Mouse (Mus musculus): ENCODE data around the gene Fgf18.

The Fgf18 gene
- long read RNA-seq, experiment 1, result 0 reads
- long read RNA-seq, experiment 2, partial matches to known transcripts, result 0 of 3 reads
- long read RNA-seq, experiment 2, other reads (novel, unspliced or antisense), result 1 of 3 reads

GRCm38 (mm10) chr11:33147171-33147571, at the start of gene Fgf18:
Gene Fgf18, minus strand, starts transcription at chr11:33147400.
- intact Hi-C loops (cut with DNase I), result loop anchor here (2.0 to 10.0 kb wide), 4 partner anchors 118 to 522 kb away; no protein-coding TSS in a partner anchor

GRCm38 (mm10) chr11:33196447-33197132, 49.4 kb upstream of the Fgf18 start:
- intact Hi-C loops (cut with DNase I), result no loop called here

- intact Hi-C loops (cut with DNase I), result no loop called here
Measured at GRCm38 (mm10) chr11:33195531-33196446, 48.6 kb upstream of the Fgf18 start.

GRCm38 (mm10) chr11:33195061-33195460, 47.9 kb upstream of the Fgf18 start:
- intact Hi-C loops (cut with DNase I), result no loop called here

GRCm38 (mm10) chr11:33193695-33194094, 46.5 kb upstream of the Fgf18 start:
- intact Hi-C loops (cut with DNase I), result no loop called here

GRCm38 (mm10) chr11:33181804-33182203, 34.6 kb upstream of the Fgf18 start:
- intact Hi-C loops (cut with DNase I), result no loop called here

GRCm38 (mm10) chr11:33180701-33181116, 33.5 kb upstream of the Fgf18 start:
- intact Hi-C loops (cut with DNase I), result no loop called here

GRCm38 (mm10) chr11:33179802-33180201, 32.6 kb upstream of the Fgf18 start:
- intact Hi-C loops (cut with DNase I), result loop anchor here (5.0 kb wide), 2 partner anchors 252 to 542 kb away; no protein-coding TSS in a partner anchor

GRCm38 (mm10) chr11:33176525-33177245, 29.5 kb upstream of the Fgf18 start:
- intact Hi-C loops (cut with DNase I), result loop anchor here (2.0 to 5.0 kb wide), 5 partner anchors 118 to 546 kb away; no protein-coding TSS in a partner anchor

GRCm38 (mm10) chr11:33175768-33176167, 28.6 kb upstream of the Fgf18 start:
- intact Hi-C loops (cut with DNase I), result loop anchor here (2.0 to 5.0 kb wide), 5 partner anchors 119 to 547 kb away; no protein-coding TSS in a partner anchor

GRCm38 (mm10) chr11:33170489-33170888, 23.3 kb upstream of the Fgf18 start:
- intact Hi-C loops (cut with DNase I), result no loop called here

- intact Hi-C loops (cut with DNase I), result no loop called here
Measured at GRCm38 (mm10) chr11:33162998-33163506, 15.9 kb upstream of the Fgf18 start, which contains the start of gene Npm1. Gene Npm1, minus strand, starts transcription at chr11:33163206.

- intact Hi-C loops (cut with DNase I), result no loop called here
Measured at GRCm38 (mm10) chr11:33162211-33162997, 15.2 kb upstream of the Fgf18 start.

GRCm38 (mm10) chr11:33159741-33160140, 12.5 kb upstream of the Fgf18 start:
- intact Hi-C loops (cut with DNase I), result no loop called here

GRCm38 (mm10) chr11:33157453-33158196, 10.4 kb upstream of the Fgf18 start:
- intact Hi-C loops (cut with DNase I), result no loop called here

- intact Hi-C loops (cut with DNase I), result no loop called here
Measured at GRCm38 (mm10) chr11:33156436-33157015, 9.3 kb upstream of the Fgf18 start.

- intact Hi-C loops (cut with DNase I), result no loop called here
Measured at GRCm38 (mm10) chr11:33154459-33154858, 7.3 kb upstream of the Fgf18 start.

- intact Hi-C loops (cut with DNase I), result no loop called here
Measured at GRCm38 (mm10) chr11:33152997-33153396, 5.8 kb upstream of the Fgf18 start.

GRCm38 (mm10) chr11:33151780-33152145, 4.6 kb upstream of the Fgf18 start:
- intact Hi-C loops (cut with DNase I), result no loop called here
